Mouse (Mus musculus): ENCODE results near the gene Mterf2. TPM values are rescaled to one million over a fixed set of nuclear protein-coding genes. Genes with fewer than 3 reads are reported as not detected.

Mterf2 gene
- 1.3 TPM in 1 of 2 replicates, not detected in the other for polyA plus RNA-seq (2012; rRNA removed)

GRCm38 (mm10) chr10:85127395-85128287 lies at the start of gene Mterf2:
Gene Mterf2 (minus strand): TSS chr10:85128027.

GRCm38 (mm10) chr10:85102247-85103084 lies 25.4 kb downstream of the Mterf2 start, which contains the start of the genes Fhl4 and Tmem263:
Gene Fhl4 (minus strand): TSS chr10:85102495.
Gene Tmem263 (plus strand): TSS chr10:85102627.

Other genes starting within 250 kb of the Mterf2 start
- gene Ric8b, start 210.4 kb downstream of the Mterf2 start, polyA plus RNA-seq (2012; rRNA removed): 1.5 and 2.7 TPM in 2 replicates
- gene Fhl4, start 25.5 kb downstream of the Mterf2 start, polyA plus RNA-seq (2012; rRNA removed): not detected in 2 replicates
- gene Tmem263, start 25.4 kb downstream of the Mterf2 start, polyA plus RNA-seq (2012; rRNA removed): 4.3 and 10.5 TPM in 2 replicates
- 2.7 and 4.3 TPM in 2 replicates for gene Cry1, start 57.0 kb upstream of the Mterf2 start, polyA plus RNA-seq (2012; rRNA removed)